Mouse (Mus musculus) lung, adult 2 months (tissue): ENCODE results near the gene Tnrc18.

Experiments used
- CTCF ChIP-seq: fragments of 200-500 bp; IDR thresholded peaks from 2 replicates; pipeline ENCODE4 v1.5.1; 2011; ENCODE audit warnings: mild to moderate bottlenecking, low read length, control low read depth; ENCODE audit not compliant: insufficient read depth
- POLR2A ChIP-seq: fragments of 200-500 bp; IDR thresholded peaks from 2 replicates; pipeline ENCODE4 v1.6.1; 2011; ENCODE audit warnings: low read depth, mild to moderate bottlenecking, control low read depth, low read length, borderline replicate concordance; ENCODE audit errors: extremely low read depth

- TF ChIP-seq CTCF (no peak), POLR2A (no peak)
Observed at GRCm38 (mm10) chr5:142826131-142826530, 8.7 kb upstream of the Tnrc18 start.
